Mouse (Mus musculus): ENCODE data around the gene Itgbl1. TPM values are rescaled to one million over a fixed set of nuclear protein-coding genes. Genes with fewer than 3 reads are reported as not detected.
A peak's percentile ranks its signal among the peaks of the same experiment; 100 is the strongest.

The Itgbl1 gene
- polyA plus RNA-seq, 1 experiment from 2014 or later: 2.1 TPM

DNA sequence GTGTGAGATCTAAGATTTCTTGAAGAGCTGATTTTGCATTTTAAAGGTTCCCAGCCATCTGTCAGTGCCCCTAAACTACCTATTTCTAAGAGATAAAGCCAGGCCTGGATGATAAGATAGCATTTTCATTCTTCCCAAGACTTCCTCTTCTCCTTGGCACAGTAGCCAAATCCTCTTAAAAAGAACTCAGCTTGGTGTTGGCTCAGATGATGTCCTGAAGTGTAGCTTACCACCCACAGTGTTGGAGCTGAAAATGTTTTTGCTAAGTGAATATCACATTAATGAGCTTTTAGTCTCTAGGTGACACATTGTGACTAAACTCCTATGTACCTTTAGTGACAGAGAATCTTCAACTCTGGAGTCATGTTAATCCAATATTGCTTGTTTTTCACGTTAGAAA, 99.8 kb downstream of the Itgbl1 start:
- Histone ChIP-seq H3K4me1 (no peaks in the 10 kb centered on the region), H3K4me3 (no peak overlapping the region), H3K9me3 (no peaks in the 10 kb centered on the region), H3K9ac (replicated peaks) (no peak overlapping the region), H3K27me3 (no peaks in the 10 kb centered on the region), H3K4me2 (replicated peaks) (no peak overlapping the region), H3K36me3 (no peaks in the 10 kb centered on the region), H3K27ac (replicated peaks) (no peak overlapping the region)
- WGBS: 62% methylated on average over 1 of the region's 1 CpGs
- no peak for ATAC-seq (ENCODE audit: low FRiP score, low read depth)

DNA sequence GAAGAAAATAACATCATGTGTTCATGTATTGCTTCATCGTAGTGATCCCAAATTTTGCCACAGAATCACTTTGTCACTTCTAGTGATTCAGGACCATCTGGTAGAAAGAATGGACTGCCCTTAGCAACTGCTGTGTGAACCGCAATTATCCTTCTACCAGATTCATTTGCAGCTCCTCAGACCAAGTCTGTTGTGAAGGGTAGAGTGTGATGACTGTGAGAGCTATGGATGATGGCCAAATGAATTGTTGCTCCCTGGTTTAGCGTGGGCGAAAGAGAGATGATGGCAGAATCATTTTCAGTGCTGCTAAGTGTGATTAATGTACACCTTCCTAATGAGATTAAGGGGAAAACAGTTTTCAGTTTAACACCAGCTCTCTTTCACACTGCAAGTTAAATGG, 100.3 kb downstream of the Itgbl1 start:
- Histone ChIP-seq H3K4me2 (replicated peaks) (no peak overlapping the region), H3K9ac (replicated peaks) (no peak overlapping the region), H3K27ac (replicated peaks) (no peak overlapping the region), H3K27me3 (no peaks in the 10 kb centered on the region), H3K4me3 (no peak overlapping the region), H3K4me1 (no peaks in the 10 kb centered on the region), H3K9me3 (no peaks in the 10 kb centered on the region), H3K36me3 (no peaks in the 10 kb centered on the region)
- WGBS: 90% methylated on average over 4 of the region's 4 CpGs
- no peak for ATAC-seq (ENCODE audit: low FRiP score, low read depth)

DNA sequence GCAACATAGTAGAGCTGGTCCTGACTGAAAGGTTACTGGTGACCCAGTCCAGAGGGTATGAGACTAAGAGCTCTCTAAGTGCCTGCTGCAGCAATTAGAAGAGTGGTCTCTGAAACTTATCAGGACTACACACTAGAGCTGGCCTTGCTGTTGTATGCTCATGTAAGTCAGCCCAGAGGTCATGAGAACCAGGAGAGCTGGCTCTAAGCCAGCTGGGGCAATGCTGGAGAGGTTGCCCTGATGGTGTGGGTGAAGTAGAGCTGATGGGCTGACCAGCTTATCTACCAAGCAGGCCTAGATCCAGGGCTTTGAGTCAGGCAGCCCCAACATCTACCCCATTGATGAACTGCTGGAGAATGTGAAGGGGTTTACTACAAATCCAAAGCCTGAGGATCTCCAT, 142.0 kb downstream of the Itgbl1 start:
- Histone ChIP-seq H3K4me3 (no peak overlapping the region), H3K36me3 (no peaks in the 10 kb centered on the region), H3K4me2 (replicated peaks) (no peak overlapping the region), H3K27me3 (no peaks in the 10 kb centered on the region), H3K4me1 (no peaks in the 10 kb centered on the region), H3K27ac (replicated peaks) (no peak overlapping the region), H3K9me3 (no peaks in the 10 kb centered on the region), H3K9ac (replicated peaks) (no peak overlapping the region)
- ATAC-seq (ENCODE audit: low FRiP score, low read depth): no peak

DNA sequence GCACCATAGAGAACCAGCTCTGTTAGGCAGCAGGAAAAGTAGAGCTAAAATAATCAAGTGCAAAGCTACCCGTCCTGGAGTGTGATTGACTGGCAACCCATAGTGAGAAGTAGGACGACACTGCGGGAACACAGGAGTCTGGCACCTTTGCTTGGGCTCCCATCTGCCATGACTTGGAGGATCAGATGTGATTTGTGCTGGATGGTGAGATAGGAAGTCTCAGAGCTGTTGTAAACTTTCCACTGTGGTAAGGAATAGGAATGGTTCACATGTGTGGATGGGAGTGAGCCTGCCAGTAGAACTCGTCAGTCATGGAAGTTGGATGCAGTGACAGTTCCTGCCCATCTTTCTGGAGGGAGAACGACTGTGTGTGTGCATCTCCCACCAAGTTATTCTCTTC, 177.9 kb downstream of the Itgbl1 start:
- 81% methylated on average over 5 of the region's 5 CpGs for WGBS
- no peak for ATAC-seq (ENCODE audit: low FRiP score, low read depth)
- H3K4me3 ChIP-seq: no peak overlapping the region

DNA sequence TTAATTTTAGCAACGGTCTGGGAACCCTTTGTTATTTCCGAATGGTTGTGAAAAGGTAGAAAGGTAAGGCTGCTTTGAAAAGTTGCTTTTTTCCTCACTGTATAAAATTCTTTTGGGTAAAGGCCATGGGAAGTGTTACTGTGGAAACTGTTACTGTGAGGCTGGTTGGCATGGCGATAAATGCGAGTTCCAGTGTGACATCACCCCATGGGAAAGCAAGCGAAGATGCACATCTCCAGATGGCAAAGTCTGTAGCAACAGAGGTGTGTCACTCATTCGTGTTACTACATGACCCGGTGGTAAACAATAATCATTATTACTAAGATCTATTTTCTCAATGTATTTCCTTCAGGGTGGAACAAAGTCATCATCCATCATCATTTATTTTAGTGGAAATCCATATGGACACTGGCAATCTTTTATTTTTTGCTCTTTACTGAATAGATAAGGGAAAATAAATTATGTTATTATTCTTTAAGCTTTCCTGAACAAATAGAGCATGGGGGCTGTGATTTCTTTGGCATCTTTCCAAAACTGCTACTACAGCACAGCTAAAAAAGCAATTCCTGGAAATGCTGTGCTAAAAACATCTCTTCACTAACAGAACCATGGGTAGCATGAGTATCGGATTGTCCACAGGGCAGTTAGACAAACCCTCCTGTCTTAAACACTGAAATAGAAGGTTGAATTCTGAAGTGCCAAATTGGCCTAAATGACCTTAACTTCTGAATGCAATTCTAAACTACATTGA, 184.1 kb downstream of the Itgbl1 start:
- no peaks in the 10 kb centered on the region for H3K9me3 ChIP-seq
- 77% methylated on average over 8 of the region's 8 CpGs for WGBS

More for the DNA sequence above, 177.9 kb downstream of the Itgbl1 start:
- H3K9me3 ChIP-seq: no peaks in the 10 kb centered on the region
- no peaks in the 10 kb centered on the region for H3K36me3 ChIP-seq
- H3K9ac ChIP-seq (replicated peaks): no peak overlapping the region
- no peak overlapping the region for H3K4me2 ChIP-seq (replicated peaks)
- no peak overlapping the region for H3K27ac ChIP-seq (replicated peaks)
- H3K27me3 ChIP-seq: no peaks in the 10 kb centered on the region
- no peaks in the 10 kb centered on the region for H3K4me1 ChIP-seq

DNA sequence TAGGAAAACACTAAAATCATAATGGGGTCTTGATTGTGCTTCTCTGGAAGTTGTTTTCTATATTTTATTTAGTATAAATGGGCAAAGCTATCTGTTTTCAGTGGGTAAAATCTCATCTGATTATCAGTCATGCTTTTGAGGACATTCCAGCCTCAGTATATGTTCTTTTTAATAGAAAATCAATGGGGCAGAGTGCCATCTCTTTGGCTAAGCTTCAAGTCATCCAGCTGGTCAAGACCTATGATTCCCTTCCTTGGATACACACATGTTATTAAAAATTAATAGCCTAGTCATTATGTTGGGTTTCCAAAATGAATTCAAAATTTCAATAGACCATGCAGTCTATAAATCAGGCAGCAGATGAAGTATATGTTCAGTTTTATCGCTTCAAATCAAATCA, 204.8 kb downstream of the Itgbl1 start:
- WGBS: 88% methylated on average over 1 of the region's 1 CpGs
- Histone ChIP-seq H3K9ac (replicated peaks) (no peak overlapping the region), H3K4me3 (no peak overlapping the region), H3K4me1 (peaks cover 10% of the 10 kb centered on the region; the same call in 1 of the 2 replicates), H3K9me3 (no peaks in the 10 kb centered on the region), H3K4me2 (replicated peaks) (no peak overlapping the region), H3K27ac (replicated peaks) (no peak overlapping the region), H3K27me3 (no peaks in the 10 kb centered on the region), H3K36me3 (no peaks in the 10 kb centered on the region)
- no peak for ATAC-seq (ENCODE audit: low FRiP score, low read depth)

More for the DNA sequence above, 184.1 kb downstream of the Itgbl1 start:
- Histone ChIP-seq H3K4me1 (no peaks in the 10 kb centered on the region), H3K4me3 (no peak overlapping the region), H3K27ac (replicated peaks) (no peak overlapping the region), H3K4me2 (replicated peaks) (no peak overlapping the region), H3K36me3 (no peaks in the 10 kb centered on the region), H3K9ac (replicated peaks) (no peak overlapping the region), H3K27me3 (no peaks in the 10 kb centered on the region)
- ATAC-seq (ENCODE audit: low FRiP score, low read depth): peak; percentile 70; the same call in 1 of the 2 replicates

DNA sequence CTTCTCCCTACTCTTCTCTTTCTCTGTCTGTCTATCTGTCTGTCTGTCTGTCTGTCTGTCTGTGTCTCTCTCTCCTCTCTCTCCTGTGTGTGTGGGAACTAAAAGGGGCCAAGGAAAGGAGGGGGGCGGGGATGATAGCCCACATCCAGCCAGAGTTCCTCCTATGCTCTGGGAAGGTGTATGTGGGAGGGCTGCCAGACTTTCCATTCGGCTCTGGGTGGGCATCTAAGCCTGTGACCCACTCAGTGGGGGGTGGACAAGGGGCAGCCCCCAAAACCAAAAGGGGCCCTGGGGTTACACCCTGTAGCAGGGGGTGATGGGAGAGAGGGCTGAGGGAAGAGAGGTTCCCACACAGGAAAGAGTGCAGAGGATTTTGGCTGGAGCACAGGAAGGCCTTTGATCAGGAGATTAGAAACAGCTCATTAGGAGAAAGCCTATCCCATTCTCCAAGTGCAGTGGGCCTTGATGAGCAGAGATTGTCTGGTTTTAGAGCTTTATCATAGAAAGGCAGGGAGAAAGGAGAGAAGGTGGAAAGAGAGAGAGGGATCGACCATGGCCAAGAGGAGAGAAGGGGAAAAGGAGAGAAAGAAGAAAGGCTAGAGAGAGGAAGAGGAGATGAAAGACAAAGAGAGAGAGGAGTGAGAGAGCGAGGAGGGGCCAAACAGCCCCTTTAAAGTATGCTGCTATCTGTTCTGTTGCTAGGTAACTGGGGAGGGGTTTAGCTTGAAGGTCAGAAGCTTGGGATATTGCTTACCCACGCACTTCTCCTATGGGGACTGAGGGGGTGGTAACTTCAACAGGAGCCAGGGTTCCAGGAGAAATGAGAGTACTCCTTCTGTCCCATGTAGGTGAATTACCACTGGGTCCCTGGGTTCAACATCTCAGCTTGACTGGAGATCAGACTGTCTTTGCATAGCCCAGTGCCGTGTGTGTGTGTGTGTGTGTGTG, 206.3 kb downstream of the Itgbl1 start:
- Histone ChIP-seq H3K36me3 (no peaks in the 10 kb centered on the region), H3K9ac (replicated peaks) (no peak overlapping the region), H3K4me3 (no peak overlapping the region), H3K4me1 (peaks cover 10% of the 10 kb centered on the region; the same call in 1 of the 2 replicates), H3K27ac (replicated peaks) (no peak overlapping the region; the same call in 1 of the 2 replicates), H3K4me2 (replicated peaks) (no peak overlapping the region), H3K9me3 (no peaks in the 10 kb centered on the region), H3K27me3 (no peaks in the 10 kb centered on the region)
- WGBS: 10% methylated on average over 5 of the region's 6 CpGs
- ATAC-seq (ENCODE audit: low FRiP score, low read depth): peak; percentile 81

DNA sequence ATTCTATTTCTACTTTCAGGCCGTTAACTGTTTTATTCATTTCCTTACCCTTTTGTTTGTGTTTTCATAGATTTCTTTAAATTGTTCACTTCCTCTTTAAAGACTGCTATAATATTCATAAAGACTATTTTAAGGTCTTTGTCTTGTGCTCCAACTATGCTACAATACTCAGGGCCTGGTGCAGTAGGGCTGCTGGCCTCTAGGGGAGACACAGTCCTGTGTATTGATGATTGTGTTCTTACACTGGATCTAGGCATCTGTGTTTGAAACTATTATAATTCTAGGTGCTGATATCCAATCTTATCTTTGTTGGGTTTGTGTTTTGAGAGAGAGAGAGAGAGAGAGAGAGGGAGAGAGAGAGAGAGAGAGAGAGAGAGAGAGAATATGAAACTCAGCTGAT, 268.1 kb downstream of the Itgbl1 start:
- WGBS: 91% methylated on average over 1 of the region's 1 CpGs
- no peaks in the 10 kb centered on the region for H3K36me3 ChIP-seq

DNA sequence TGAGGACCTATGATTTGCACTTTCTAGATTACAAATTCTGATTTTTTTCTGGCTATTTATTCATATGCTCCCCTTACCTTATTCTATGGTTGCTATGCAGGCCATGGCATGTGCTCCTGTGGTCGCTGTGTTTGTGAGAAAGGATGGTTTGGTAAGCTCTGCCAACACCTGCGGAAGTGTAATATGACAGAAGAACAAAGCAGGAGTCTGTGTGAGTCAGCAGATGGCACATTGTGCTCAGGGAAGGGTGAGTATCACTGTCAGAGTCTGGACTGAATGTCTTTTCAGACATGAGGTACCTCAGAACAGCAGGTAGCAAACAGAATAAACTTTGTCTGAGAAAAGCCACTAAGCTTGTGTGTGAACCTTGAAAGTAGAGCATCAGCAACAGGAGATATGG, 306.8 kb downstream of the Itgbl1 start:
- Histone ChIP-seq H3K27me3 (no peaks in the 10 kb centered on the region), H3K4me1 (no peaks in the 10 kb centered on the region), H3K27ac (replicated peaks) (no peak overlapping the region), H3K9ac (replicated peaks) (no peak overlapping the region), H3K4me3 (no peak overlapping the region), H3K9me3 (no peaks in the 10 kb centered on the region), H3K36me3 (no peaks in the 10 kb centered on the region), H3K4me2 (replicated peaks) (no peak overlapping the region)
- no peak for ATAC-seq (ENCODE audit: low FRiP score, low read depth)
- WGBS: 71% methylated on average over 2 of the region's 2 CpGs

More for the DNA sequence above, 268.1 kb downstream of the Itgbl1 start:
- ATAC-seq (ENCODE audit: low FRiP score, low read depth): no peak
- Histone ChIP-seq H3K4me2 (replicated peaks) (no peak overlapping the region), H3K9ac (replicated peaks) (no peak overlapping the region), H3K4me3 (no peak overlapping the region), H3K27me3 (no peaks in the 10 kb centered on the region), H3K4me1 (no peaks in the 10 kb centered on the region), H3K9me3 (no peaks in the 10 kb centered on the region), H3K27ac (replicated peaks) (no peak overlapping the region)

DNA sequence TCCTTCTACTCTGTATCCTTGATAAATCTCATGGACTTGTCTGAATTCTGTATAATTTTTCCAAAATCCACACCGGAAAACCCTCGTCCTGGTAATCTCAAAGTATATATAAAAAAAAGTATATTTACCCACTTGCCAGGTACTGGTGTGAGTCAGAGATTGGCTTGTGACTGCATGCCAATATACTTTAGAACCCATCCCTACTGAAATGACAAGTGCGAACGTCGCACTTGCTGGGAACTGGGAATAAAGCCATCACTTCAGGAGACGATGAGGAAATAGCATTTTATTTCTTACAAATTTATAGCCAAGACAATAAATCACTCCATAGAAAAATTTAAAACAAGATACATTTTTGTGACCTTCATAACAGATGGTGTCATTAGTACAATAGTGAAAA, 308.2 kb downstream of the Itgbl1 start:
- Histone ChIP-seq H3K36me3 (no peaks in the 10 kb centered on the region), H3K9me3 (no peaks in the 10 kb centered on the region), H3K4me2 (replicated peaks) (no peak overlapping the region), H3K9ac (replicated peaks) (no peak overlapping the region), H3K27me3 (no peaks in the 10 kb centered on the region), H3K27ac (replicated peaks) (no peak overlapping the region), H3K4me3 (no peak overlapping the region), H3K4me1 (no peaks in the 10 kb centered on the region)
- no peak for ATAC-seq (ENCODE audit: low FRiP score, low read depth)
- WGBS: 91% methylated on average over 6 of the region's 6 CpGs

DNA sequence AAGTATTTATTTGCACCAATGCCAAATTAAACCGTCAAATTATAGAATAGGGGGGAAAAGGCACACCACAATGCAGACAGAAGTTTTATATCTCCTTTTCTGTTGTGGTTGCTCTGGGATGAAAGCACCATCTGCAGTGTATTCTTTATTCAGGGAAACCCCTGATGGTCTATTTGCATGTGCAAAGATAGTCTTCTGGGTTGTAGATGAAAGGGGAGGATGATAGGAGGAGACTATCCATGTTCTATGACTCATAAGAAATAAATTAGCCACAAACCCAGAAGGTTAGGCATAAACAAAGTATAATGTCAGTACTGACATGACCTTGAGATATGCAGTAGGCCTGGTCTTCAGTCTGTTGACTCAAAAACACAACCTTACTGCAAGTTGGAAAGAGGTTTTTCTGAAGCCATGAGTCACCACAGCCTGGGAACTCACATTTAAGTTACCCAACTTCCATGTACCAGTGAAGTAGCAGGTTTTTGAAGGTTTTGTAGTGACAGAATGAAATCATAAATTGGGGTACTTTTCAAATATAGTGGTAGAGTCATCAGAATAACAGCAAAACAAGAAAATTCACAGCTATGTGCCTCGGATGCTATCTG, 330.9 kb downstream of the Itgbl1 start:
- Histone ChIP-seq H3K27ac (replicated peaks) (no peak overlapping the region), H3K27me3 (no peaks in the 10 kb centered on the region), H3K9ac (replicated peaks) (no peak overlapping the region), H3K4me3 (no peak overlapping the region), H3K4me1 (no peaks in the 10 kb centered on the region), H3K36me3 (no peaks in the 10 kb centered on the region), H3K9me3 (no peaks in the 10 kb centered on the region), H3K4me2 (replicated peaks) (no peak overlapping the region)
- ATAC-seq (ENCODE audit: low FRiP score, low read depth): no peak
- 75% methylated on average over 2 of the region's 2 CpGs for WGBS

Measured in midbrain, embryonic 12.5 days (tissue).